Mouse (Mus musculus) ES-E14 (cell line): ENCODE data around the gene Hrh2.

Experiments
- CHD2 ChIP-seq: IDR thresholded peaks from 2 replicates; pipeline ENCODE4 v1.6.1; 2014; ENCODE audit warnings: mild to moderate bottlenecking, low read depth, low read length, inconsistent platforms
- HCFC1 ChIP-seq: IDR thresholded peaks from 2 replicates; pipeline ENCODE4 v1.6.1; 2012; ENCODE audit warnings: low read length, inconsistent platforms, borderline replicate concordance; ENCODE audit not compliant: insufficient read depth

GRCm38 (mm10) chr13:54163363-54163762 is 28.6 kb upstream of the Hrh2 start:
- TF ChIP-seq CHD2 (no peak), HCFC1 (no peak)
